Mouse (Mus musculus) lung, postnatal 10 days (tissue): Measurements from ENCODE around the gene Ephb2.

Experiments
- DNase-seq: peaks from one replicate; pipeline ENCODE4 v3.0.0; 2021

The Ephb2 gene

DNA sequence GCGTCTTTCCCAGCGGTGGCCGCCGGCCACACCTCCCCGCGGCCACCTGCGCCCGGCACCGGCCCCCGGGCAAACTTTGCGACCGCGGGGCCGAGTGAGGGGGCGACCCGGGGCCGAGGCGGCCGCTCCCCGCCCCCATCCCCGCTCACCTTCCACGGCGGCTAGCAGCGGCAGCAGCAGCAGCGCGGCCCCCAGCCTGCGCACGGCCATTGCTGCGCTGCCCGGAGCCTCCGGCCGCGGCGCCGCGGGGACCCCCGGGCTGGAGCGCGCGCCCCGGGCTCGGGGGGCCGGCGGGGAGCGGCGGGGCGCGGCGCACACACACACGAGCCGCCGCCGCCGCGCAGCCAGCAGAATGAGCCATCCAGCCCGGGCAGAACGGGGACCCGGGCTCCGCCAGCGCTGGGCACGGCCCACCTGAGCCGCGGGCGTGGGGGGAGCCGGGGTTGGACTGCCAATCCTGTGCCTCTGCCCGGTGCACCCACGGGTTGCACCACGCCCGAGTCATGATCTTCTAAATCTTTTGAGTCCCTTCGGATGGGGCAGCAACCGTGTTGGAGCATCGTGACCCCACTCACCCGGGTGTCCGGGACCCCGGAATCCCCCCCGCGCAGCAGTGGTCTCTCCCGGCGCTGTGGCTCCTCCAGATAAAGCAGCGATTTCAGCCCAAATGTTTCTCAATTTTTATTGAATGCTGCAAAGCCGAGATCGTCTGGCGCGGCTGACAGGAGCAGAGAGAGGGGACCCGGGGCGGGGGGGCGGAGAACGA, at the start of gene Ephb2:
Gene Ephb2, minus strand, starts transcription at position 368 of the 766 bp plus-strand sequence.
- DNase-seq: peak; percentile 71

DNA sequence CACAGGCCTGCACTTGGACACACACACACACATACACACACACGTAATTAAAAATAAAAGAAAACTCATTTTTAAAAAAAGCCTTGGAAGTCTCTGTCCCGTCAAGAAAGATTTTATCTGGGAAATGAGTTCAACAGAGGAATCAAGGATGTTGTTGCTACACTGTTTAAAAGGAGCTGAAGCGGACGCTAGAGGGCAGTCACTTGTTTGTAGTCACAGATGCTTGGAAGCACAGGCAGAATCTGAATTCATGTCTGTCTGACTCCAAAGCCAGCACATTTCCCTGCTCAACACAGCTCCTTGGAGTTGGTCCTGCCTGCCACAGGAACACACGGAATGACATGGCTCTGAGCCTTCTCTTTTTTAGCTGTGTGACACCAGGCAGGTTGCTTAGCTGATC, 42.8 kb upstream of the Ephb2 start:
- peak; percentile 17 for DNase-seq

DNA sequence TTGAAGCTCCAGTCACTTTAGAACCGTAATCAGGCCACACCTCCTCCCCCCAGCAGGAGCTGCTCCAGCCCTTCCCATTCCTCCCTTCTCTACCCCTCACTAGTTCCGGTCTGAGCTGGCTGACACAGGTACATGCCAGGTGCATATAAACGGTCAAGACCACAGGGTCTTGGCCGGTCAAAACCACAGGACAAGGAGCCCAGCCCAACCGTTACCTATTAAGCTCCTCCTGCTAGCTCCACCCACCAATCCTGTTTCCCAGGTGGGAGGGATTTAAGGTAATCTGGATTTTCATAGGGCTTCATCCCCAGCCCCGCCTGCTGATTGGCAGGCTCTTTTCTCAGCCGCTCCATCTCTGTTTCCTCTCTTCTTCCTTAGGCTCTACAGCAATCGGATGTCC, 42.4 kb upstream of the Ephb2 start:
- no peak for DNase-seq

DNA sequence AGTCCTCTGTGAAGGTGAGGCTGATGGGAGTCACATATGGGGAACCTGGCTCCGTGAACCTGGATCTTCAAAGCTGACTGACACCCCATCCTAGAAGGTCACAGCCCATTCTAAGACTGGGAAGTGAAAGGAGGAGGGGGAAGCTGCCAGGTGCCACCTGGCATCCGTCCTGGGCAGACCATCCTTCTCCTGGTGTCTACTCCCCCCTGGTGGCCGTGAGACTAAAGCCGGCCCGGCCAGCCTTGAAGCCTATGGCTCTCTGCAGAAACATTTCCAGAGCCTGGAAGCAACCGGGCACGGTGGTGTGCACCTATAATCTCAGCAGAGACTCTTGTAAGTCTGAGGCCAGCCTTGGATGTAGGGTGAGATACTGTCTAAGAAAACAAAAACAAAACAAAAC, 41.2 kb upstream of the Ephb2 start:
- peak; percentile 47 for DNase-seq

DNA sequence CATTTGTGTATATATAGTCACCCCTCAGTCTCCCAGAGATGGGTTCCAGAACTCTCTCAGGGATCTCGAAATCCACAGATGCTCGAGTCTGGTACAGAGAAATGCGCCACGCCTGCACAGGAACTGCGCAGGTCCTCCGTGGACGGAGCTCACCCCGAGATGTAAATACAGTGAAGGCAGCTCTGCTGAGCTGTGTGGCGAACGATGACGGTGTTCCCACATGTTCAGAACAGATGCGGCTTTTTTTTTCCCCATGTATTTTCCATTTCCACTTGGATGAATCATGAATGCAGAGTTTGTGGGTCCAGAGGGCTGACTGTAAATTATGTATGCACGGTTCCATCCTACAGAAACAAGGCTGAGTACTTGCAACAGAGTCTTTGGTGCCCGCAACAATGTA, 39.2 kb upstream of the Ephb2 start:
- DNase-seq: no peak

DNA sequence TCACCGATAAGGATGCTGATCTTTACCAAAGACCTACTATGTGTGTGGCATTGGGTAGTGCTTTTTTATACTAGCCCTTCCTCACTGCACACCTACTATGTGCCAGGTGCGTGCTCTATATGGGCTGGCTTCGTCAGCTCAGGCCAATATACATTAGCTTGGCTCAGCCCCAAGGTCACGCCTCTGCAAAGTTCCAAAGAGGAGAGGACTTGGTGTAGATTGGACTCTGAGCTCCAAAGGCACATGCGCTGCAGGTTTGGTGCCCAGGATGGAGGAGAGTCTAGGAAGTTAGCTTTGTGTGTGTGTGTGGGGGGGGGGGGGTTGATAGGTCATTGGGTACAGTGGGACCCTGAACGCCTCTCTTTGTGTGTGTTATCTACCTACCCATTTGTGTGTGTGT, 32.6 kb upstream of the Ephb2 start:
- no peak for DNase-seq

DNA sequence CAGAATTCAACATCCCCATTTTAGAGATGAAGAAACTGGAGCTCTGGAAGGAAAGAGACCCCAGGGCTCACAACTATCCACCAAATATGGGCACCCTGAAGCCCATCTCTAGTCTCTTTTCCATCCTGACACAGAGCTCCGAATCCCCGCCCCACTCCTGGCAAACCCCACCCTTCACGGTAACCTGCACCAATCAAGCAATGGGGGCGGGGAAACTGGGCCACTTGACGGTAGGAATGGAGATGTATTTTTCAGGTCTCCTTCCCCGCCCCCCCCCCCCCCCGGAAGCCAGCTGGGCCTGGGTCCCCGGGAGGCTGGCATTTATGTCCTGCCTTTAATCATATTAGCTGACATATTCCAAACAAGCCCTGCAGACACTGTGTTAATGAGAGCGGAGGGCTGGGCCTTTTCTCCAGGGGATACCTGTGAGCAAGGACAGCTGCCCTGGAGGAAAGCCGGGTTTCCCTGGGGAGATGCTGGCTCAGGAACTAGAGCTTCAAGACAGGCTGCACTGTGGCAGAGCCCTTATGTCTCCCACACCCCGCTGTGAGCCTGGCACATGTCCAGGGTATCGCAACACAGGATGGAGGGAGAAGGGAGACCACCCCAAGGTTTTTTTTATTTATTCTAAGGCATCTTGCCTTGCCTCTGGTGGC, 32.0 kb upstream of the Ephb2 start:
- DNase-seq: peak; percentile 45

DNA sequence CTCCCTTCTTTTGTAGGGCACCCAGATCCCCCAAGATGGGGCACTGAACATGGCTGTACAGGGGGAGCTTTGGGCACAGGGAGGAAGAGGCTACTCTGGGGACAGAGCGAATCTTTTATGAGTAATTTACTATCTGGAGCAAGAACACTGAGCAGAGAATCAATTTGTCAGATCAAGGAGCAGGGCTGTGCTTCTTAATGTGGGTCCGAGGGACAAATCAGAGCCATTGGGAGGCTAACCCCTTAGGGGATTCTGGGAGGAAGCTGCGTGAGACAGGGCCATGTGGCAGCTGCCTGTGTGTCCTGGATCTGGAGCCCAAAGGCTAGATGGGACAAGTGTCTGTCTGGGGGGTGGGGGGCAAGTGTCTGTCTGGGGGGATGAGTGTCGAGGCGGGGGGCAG, 29.7 kb upstream of the Ephb2 start:
- no peak for DNase-seq

GRCm38 (mm10) chr4:136864751-136865470, 29.1 kb upstream of the Ephb2 start:
- DNase-seq: no peak

- no peak for DNase-seq
Measured at GRCm38 (mm10) chr4:136863517-136863916, 27.7 kb upstream of the Ephb2 start.

- no peak for DNase-seq
Measured at GRCm38 (mm10) chr4:136862411-136862810, 26.6 kb upstream of the Ephb2 start.

DNA sequence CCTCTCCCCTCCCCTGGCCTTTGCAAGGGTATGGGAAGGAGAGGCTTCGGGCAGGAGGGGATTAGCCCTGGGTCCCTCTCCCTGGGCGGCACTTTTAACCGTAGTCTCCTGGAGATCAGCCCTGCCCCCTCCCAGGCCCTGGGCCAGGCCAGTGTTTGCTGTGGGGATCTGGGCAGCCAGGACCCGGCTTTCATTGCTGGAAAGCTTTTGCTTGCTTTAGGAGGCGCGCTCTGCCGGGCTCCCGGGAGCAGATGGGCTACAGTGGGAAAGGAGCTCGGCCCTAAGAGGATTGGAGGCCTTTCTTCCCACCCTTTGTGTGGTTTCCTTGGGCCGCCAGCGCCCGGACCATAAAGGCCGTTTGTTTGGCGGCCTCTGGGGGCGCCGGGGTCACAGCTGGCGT, 26.0 kb upstream of the Ephb2 start:
- DNase-seq: no peak

GRCm38 (mm10) chr4:136860022-136860421, 24.2 kb upstream of the Ephb2 start:
- DNase-seq: no peak

DNA sequence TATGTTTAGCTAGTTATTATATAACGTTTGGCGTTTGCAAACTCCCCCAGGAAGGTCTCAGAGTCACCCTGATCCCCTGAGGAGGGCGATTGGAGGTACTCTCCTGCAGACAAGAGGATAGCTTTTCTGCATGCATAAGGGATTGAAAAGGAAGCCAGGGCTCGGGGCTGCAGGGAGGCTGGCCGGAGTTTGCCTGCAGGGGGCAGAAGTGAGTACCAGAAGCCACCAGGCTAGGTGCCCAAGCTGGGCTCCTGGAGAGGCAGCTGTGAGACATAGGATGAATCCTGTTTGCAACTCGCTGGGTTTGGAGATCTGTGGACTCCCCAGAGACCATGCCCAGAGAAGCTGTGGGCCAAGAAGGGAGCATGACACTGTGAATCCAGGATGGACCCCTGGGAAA, 19.3 kb upstream of the Ephb2 start:
- no peak for DNase-seq

DNA sequence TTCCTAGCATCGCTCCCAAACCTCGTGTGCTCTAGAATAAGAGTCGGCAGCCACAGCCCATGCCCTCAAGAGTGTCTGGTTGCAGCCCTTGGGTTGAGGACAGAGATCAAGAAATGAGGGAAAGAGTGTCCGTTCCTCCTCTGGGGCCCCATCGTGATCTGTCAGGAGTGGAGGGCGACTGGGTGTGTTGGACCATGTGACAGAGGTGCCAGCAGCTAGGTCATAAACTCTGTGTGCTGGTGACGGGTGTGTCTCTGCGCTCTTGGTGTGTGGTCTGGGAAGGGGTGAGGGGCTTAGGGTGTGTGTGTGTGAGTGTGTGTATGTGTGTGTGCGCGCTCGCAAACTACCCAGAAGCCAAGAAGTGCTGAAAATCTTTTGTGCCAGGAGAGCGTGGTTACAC, 17.2 kb upstream of the Ephb2 start:
- DNase-seq: no peak

DNA sequence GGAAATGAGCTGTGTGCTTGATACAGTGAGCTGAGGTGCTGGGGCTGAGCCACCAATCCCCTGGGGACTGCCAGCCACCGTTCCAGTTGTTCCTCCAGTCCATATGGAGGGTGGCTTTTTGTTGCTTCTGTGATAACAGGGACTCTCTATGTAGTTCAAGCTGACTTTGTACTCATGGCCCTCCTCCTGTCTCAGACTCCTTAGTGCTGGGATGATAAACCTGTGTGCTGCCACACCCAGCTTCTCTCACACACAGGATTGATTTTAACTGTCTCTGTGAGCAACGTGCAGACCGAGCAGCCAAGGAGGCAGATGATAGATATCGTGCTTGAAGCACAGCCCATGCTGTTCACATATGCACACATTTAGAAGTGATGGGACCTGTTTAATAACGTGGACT, 16.3 kb upstream of the Ephb2 start:
- DNase-seq: no peak

DNA sequence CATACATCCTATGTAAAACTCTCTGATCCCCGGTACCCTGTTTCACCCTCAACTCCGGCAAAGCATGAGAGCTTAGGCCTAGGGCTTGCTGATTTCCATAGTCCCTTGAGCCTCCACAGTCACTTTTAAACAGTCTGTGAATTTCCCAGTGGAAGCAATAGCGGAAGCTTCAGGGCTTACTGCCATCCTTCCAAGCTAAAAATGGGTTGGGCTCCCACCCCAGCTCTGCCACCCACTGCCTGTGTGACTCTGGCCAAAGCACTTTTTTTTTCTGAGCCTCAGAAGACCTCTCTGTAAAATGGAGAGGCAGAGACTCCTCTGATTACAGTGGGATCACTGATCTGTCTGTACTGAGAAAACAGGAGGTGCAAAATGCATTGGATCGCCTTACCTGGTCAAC, 12.8 kb upstream of the Ephb2 start:
- DNase-seq: no peak

DNA sequence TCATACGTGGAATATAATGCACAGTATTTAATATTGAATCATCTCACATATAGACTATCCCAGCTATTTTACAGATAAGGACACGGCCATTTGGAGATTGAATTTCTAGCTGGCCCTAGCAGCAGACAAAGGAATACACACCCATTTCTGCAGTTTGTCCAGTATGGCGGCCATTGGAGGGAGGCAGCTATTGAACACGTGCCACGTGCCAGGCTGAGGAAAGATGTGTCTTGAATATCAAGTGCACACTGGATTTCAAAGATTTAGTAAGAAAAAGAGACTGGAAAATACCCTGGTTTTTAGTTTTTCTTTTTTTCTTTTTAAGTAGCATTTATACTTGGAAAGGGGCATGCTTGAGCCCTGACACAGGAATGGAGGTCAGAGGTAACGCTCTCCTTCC, 11.4 kb upstream of the Ephb2 start:
- DNase-seq: no peak

DNA sequence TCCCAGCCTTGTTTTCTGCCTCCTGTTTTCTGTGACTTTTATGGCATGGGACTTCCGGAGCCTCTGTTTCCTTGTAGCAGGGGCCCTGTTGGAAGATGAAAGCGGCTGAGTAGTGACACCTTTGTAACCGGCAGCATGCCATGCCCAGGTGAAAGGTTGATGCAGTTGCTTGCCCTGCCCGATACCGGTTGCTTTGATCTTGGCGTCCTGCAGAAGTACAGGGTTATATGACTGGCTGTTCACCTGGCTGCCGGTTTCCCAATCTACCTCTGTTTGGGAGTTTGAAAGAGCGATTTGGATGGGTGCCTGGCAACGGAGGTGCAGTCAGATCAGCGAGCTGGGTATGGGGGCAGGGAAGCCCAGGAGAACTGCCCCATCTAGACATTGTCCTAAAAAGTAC, 7.0 kb upstream of the Ephb2 start:
- no peak for DNase-seq

DNA sequence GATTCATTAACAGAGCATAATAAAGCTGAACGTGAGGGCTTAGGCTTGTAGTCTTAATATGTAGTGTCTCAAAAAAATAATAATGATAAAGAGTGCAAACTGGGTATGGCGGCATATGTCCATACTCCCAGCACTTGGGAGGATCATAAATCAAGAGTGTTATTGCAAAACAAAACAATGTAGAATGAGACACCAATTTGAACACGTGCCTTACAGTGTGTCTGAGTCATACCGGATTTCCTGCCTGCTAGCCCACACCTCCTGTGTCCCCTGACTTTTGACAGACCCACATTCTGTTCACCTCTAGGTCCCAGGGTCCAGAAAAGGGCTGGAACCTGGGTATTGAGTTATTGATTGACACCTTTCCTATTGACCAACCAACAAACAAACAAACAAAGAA, 6.2 kb upstream of the Ephb2 start:
- DNase-seq: no peak

DNA sequence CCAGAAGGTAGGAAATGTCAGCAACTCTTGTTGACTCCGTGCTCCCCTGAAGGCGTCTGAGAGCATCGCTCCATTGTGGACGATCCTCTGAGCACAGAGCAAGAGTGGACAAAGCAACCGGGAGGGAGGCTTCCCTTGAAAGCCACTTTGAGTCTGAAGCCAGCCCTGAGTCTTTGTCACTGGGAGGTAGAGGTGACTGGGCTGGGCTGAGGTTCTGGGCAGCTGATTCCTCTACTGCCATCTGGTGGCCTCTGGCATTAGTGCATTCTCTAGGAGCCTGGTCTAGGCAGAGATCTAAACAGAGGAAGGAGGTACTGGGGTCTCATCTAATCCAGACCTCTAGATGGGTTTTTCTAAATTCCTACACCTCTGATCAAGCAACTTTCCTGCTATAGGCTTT, 5.3 kb upstream of the Ephb2 start:
- peak; percentile 82 for DNase-seq

DNA sequence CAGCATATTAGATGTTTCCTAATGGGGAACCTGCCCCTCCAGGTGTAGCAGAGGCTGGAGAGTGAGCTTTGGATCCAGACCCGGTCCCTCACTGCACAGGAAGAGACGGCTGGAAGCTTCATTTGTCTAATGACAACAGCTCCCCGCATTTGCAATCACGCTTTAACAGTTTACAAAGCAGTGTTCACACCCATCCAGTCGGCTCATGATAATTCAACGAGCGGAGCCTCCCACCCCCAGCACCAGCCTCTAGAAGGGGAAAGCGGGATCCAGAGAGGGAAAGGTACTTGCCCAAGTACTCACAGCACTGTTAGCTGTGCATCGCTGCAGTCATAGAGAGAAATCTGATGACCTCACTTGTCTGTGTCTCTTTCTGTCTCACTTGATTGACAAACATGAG, 2.7 kb upstream of the Ephb2 start:
- DNase-seq: no peak

GRCm38 (mm10) chr4:136838026-136838425, 2.2 kb upstream of the Ephb2 start:
- DNase-seq: no peak

DNA sequence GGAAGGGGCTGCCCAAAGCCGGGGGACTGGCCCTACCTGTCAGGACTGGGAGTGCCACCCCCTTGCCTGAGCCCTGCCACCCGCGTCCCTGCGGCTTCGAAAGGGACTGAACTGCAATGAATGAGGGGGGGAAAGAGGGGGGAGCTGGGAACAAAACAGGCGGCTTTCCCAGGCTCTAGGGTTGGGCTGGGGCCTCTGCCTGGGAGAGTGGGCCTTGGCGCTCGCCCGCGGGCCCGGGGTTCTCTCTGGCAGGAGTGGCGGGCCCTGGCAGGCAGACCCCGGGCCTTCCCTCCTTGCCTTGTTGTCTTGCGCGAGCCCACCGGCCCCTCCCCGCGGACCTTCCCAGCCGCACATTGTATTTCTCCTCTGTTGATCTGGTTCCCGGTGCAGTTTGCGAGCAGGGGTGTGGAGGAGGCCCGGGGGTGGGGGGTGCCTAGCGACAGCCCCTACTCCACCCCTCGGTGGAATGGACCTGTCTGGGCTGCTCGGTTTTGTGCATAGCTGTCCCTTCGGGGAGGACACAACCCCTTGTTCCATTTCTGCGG, 671 bp upstream of the Ephb2 start:
- no peak for DNase-seq
